Mouse (Mus musculus) stomach, postnatal 0 days (tissue): Measurements from ENCODE around the gene Prss33. TPM values are rescaled to one million over a fixed set of nuclear protein-coding genes. Genes with fewer than 3 reads are reported as not detected.

ENCODE experiments used
- ATAC-seq: fragments of 200-750 bp; cut with Nextera tagmentation; 2 replicates; pipeline ENCODE4 v1.8.0; 2017; ENCODE audit not compliant: low FRiP score, low TSS enrichment
- DNase-seq: peaks from one replicate; pipeline ENCODE4 v3.0.0-alpha.2; 2016; ENCODE audit warnings: low spot score
- H3K27ac ChIP-seq: fragments of 300-500 bp; sonication (generic); replicated peaks from 2 replicates; pipeline ENCODE4 v1.5.1; 2014; ENCODE audit warnings: mild to moderate bottlenecking, control low read depth
- H3K27me3 ChIP-seq: fragments of 300-500 bp; sonication (generic); 2 replicates; pipeline ENCODE4 v1.6.1; 2014; ENCODE audit warnings: low read length; ENCODE audit not compliant: control insufficient read depth, insufficient read depth
- H3K36me3 ChIP-seq: fragments of 300-500 bp; sonication (generic); 2 replicates; pipeline ENCODE4 v1.6.1; 2014; ENCODE audit warnings: low read length, mixed read lengths; ENCODE audit not compliant: control insufficient read depth, insufficient read depth
- H3K4me1 ChIP-seq: fragments of 300-500 bp; sonication (generic); replicated peaks from 2 replicates; pipeline ENCODE4 v1.6.1; 2014; ENCODE audit warnings: antibody characterized with exemption; ENCODE audit not compliant: control insufficient read depth, insufficient read depth
- H3K4me2 ChIP-seq: fragments of 300-500 bp; sonication (generic); replicated peaks from 2 replicates; pipeline ENCODE4 v1.6.1; 2014; ENCODE audit warnings: low read depth, mild to moderate bottlenecking, control low read depth, moderate library complexity
- H3K4me3 ChIP-seq: fragments of 300-500 bp; sonication (generic); 2 replicates; pipeline ENCODE4 v1.5.1; 2014; ENCODE audit warnings: low read depth, low read length, control low read depth
- H3K9ac ChIP-seq: fragments of 300-500 bp; sonication (generic); 2 replicates; pipeline ENCODE4 v1.6.1; 2014; ENCODE audit warnings: mild to moderate bottlenecking, low read length, control low read depth, mixed read lengths
- H3K9me3 ChIP-seq: fragments of 300-500 bp; sonication (generic); 2 replicates; pipeline ENCODE4 v1.6.1; 2016; ENCODE audit warnings: low read length; ENCODE audit not compliant: control insufficient read depth
- CTCF ChIP-seq: IDR thresholded peaks from 2 replicates; pipeline ENCODE4 v1.5.1; 2016; ENCODE audit warnings: antibody characterized with exemption, low read depth, mild to moderate bottlenecking, moderate library complexity
- EP300 ChIP-seq: optimal IDR thresholded peaks from 2 replicates; pipeline ENCODE3; 2016; ENCODE audit warnings: antibody characterized with exemption
- WGBS: fragments of 180-500 bp; shearing (Covaris S2); extraction: QIAGEN DNeasy Blood & Tissue Kit; methylation state at CpG from one replicate; pipeline ENCODE4 v1.1.7; 2014; 5-methylcytosine and 5-hydroxymethylcytosine counted together
- polyA plus RNA-seq: library from polyadenylated mRNA; unstranded; fragments of >200 nt; fragmentation: Nextera tagmentation; extraction: Ambion mirVana; gene quantifications from 2 replicates; pipeline ENCODE4 v1.2.1, GENCODE M21; 2015

Gene Prss33
- polyA plus RNA-seq, 1 experiment from 2014 or later = not detected

DNA sequence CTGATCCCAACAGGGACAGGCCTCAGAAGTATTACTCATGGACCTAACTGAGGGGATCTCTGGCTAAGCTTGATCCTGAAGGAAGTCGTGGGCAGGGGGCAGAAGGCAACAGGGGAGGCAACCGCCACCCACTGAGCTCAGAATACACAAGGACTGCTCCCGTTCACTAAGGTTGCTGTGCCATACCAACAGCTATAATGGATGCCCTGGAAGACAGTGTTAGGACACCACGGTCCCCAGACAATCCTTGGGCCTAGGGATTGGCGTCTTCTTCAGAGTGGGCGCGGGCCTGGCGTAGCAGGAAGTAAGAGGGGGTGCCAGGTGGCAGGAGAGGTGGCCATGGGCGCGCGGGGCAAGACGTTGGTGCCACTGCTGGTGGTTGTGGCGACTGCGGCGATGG is 31.9 kb upstream of the Prss33 start, which contains the start of gene Prss21:
TSS of gene Prss21 (plus strand) at position 301 of the 400 bp plus-strand sequence.
- no peak for DNase-seq
- H3K4me1 ChIP-seq = no peaks in the 10 kb centered on the region
- ATAC-seq = no peak
- no peaks in the 10 kb centered on the region for H3K27me3 ChIP-seq
- no peaks in the 10 kb centered on the region for H3K9me3 ChIP-seq
- no peaks in the 10 kb centered on the region for H3K36me3 ChIP-seq
- no peak within 1 kb of the TSS for H3K4me2 ChIP-seq
- no peak within 1 kb of the TSS for H3K9ac ChIP-seq
- 83% methylated on average over 15 of the region's 15 CpGs for WGBS
- H3K4me3 ChIP-seq = no peak within 1 kb of the TSS
- H3K27ac ChIP-seq = no peak within 1 kb of the TSS
- no peak for TF ChIP-seq CTCF
- no peak for TF ChIP-seq EP300

GRCm38 (mm10) chr17:23862926-23863325 is 27.1 kb upstream of the Prss33 start:
- Histone ChIP-seq H3K9ac (no peak overlapping the region), H3K27me3 (no peaks in the 10 kb centered on the region), H3K27ac (no peak overlapping the region), H3K4me3 (no peak overlapping the region), H3K4me2 (no peak overlapping the region), H3K4me1 (no peaks in the 10 kb centered on the region), H3K36me3 (no peaks in the 10 kb centered on the region), H3K9me3 (no peaks in the 10 kb centered on the region)
- WGBS = 76% methylated on average over 4 of the region's 4 CpGs
- TF ChIP-seq CTCF (no peak), EP300 (no peak)
- DNase-seq (no peak), ATAC-seq (no peak)

DNA sequence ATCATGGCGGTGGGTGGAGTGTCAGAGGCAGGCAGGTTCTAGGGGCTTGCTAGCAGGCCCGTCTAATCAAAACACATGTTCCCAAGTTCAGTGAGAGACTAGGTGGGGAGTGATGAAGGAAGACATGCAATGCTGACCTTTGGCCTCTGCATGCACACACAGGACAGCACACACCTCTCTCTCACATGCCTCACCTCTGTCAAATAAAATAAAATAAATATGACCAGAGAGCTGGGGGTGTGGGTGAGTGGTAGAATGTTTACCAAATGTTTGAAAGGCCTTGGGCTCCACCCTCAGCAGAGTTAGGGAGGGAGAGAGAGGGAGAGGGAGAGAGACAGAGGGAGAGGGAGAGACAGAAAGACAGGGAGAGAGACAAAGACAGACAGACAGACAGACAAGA is 22.1 kb upstream of the Prss33 start:
- no peak overlapping the region for H3K4me2 ChIP-seq
- no peaks in the 10 kb centered on the region for H3K27me3 ChIP-seq
- no peaks in the 10 kb centered on the region for H3K9me3 ChIP-seq
- H3K36me3 ChIP-seq = no peaks in the 10 kb centered on the region
- no peaks in the 10 kb centered on the region for H3K4me1 ChIP-seq
- TF ChIP-seq EP300 (no peak), CTCF (no peak)
- DNase-seq (no peak), ATAC-seq (0 out of 2 replicates have a peak, but pooled peaks have one; percentile 45)
- H3K9ac ChIP-seq = no peak overlapping the region
- WGBS = 53% methylated on average over 2 of the region's 2 CpGs
- no peak overlapping the region for H3K4me3 ChIP-seq
- no peak overlapping the region for H3K27ac ChIP-seq

GRCm38 (mm10) chr17:23857193-23857592 is 21.3 kb upstream of the Prss33 start:
- ATAC-seq = no peak
- H3K9ac ChIP-seq = no peak overlapping the region
- no peak for DNase-seq
- no peaks in the 10 kb centered on the region for H3K9me3 ChIP-seq
- TF ChIP-seq EP300 (no peak), CTCF (no peak)
- no peaks in the 10 kb centered on the region for H3K4me1 ChIP-seq
- no peak overlapping the region for H3K4me3 ChIP-seq
- no peaks in the 10 kb centered on the region for H3K36me3 ChIP-seq
- WGBS = 83% methylated on average over 6 of the region's 6 CpGs
- no peak overlapping the region for H3K27ac ChIP-seq
- no peak overlapping the region for H3K4me2 ChIP-seq
- H3K27me3 ChIP-seq = no peaks in the 10 kb centered on the region

GRCm38 (mm10) chr17:23854229-23854765 is 18.4 kb upstream of the Prss33 start:
- DNase-seq (no peak), ATAC-seq (no peak)
- no peak overlapping the region for H3K9ac ChIP-seq
- no peaks in the 10 kb centered on the region for H3K4me1 ChIP-seq
- TF ChIP-seq CTCF = no peak
- no peak for TF ChIP-seq EP300
- no peak overlapping the region for H3K27ac ChIP-seq
- no peaks in the 10 kb centered on the region for H3K36me3 ChIP-seq
- H3K9me3 ChIP-seq = no peaks in the 10 kb centered on the region
- H3K4me2 ChIP-seq = no peak overlapping the region
- no peak overlapping the region for H3K4me3 ChIP-seq
- 81% methylated on average over 10 of the region's 10 CpGs for WGBS
- H3K27me3 ChIP-seq = no peaks in the 10 kb centered on the region

DNA sequence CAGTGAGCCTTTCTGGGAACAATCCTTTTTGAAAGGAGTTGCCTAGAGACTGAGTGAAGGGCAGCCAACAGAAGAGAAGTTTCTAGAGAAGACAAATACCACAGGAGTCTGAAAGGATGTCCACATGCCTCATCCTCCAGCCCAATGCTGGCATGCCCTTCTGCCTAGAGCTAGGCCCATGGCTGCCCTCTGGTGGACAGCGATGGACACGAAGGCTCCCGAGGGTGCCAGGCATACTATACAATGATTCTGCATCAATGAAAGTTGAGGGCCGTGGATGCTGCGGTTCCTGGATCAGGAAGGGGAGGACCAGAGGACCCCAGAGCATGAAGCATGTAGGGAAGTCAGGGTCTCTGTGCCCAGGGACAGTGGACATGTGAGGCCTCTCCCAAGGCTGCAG is 17.4 kb upstream of the Prss33 start:
- Histone ChIP-seq H3K27me3 (no peaks in the 10 kb centered on the region), H3K9ac (no peak overlapping the region), H3K4me2 (no peak overlapping the region), H3K9me3 (no peaks in the 10 kb centered on the region), H3K4me3 (no peak overlapping the region), H3K36me3 (no peaks in the 10 kb centered on the region), H3K27ac (no peak overlapping the region), H3K4me1 (no peaks in the 10 kb centered on the region)
- 37% methylated on average over 5 of the region's 5 CpGs for WGBS
- TF ChIP-seq CTCF = peak; percentile 80
- TF ChIP-seq EP300 = no peak
- ATAC-seq (peak; percentile 47; the same call in 1 of the 2 replicates), DNase-seq (peak; percentile 70)
